Mouse (Mus musculus): Measurements from ENCODE around the gene Gal3st2b.
"Not testable (repeated sequence)": the region's sequence is repeated elsewhere in the genome, so short reads cannot be mapped to it uniquely, and the experiment has no call there.

Gene Gal3st2b

DNA sequence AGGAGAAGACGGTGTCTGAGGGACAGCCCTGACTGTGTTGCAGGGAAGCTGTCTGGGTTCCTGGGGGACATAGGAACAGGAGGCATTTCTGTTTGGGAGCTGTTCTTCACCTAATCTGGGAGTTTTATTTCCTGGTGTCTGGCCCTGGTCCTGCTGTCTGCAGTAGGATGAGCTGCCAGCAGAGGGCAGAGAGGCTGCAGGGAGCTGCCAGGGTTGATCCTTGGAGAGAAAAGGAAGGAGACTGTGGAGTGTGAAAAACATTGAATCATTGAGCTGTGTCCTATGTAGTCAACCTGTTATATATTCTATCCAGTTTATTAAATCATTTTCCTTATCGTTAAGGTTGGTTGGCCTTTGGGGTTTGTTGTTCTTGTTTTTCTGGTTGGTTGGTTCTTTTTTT is 62.8 kb downstream of the Gal3st2b start:
- DNase-seq (ENCODE audit: low spot score in 2 of 2): not testable (repeated sequence)

DNA sequence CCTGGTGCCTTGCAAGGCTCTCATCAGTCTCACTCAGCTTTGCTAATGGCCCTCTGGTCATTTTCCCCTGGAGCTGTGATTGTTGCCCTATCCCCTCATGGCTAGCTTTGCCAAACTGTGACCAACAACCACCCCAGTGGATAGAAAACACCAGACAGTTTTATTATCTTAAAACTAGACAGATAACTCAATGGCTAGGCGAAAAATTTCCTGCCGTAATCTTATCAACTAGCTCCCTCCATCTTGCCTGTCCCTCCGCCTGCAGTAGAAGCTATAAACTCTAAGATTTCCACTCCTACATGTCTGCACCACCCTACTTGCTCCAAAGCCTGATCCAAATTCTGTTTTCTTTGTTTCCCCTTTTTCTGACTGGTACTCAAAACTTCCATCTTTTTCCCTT is 68.1 kb downstream of the Gal3st2b start:
- DNase-seq (ENCODE audit: low spot score in 2 of 2): no peak

DNA sequence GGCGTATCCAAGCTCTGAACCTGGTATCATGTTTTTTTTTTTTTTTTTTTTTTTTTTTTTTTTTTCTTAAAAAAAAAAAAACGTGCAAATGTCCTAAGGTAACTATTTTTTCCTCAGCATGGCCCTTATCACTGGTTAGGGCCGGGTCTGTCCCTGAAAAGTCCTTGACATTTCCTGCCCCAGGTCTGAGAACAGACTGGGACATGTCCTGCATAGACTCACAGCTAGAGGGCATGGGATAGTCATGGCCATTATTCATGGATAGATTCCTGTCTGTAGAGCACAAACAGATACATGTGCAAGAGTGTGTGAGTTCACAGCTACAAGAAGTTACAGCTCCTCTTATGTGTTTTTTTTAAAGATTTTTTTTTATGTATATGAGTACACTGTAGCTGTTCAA is 70.7 kb downstream of the Gal3st2b start:
- DNase-seq (ENCODE audit: low spot score in 2 of 2): no peak

DNA sequence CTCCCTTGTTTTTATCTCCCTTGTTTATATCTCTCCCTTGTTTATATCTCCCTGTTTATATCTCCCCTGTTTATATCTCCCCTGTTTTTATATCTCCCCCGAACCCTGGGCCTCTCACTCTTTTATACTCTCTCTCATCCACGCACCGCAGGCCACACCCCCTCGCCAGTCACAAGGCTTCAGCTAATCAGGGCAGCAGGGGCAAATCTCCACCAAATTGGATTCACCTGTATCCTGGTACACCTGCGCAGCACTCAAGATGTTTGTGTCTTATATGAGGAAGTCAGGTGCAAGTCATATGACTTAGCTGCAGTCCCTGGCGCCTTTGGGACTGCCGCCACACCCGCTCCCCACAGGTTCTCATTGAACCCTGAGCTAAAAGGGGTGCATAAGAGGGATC is 72.1 kb downstream of the Gal3st2b start, which contains the start of gene Gal3st2c:
Gene Gal3st2c, plus strand, starts transcription at position 301 of the 400 bp plus-strand sequence.
- DNase-seq (ENCODE audit: low spot score in 2 of 2): not testable (repeated sequence)

DNA sequence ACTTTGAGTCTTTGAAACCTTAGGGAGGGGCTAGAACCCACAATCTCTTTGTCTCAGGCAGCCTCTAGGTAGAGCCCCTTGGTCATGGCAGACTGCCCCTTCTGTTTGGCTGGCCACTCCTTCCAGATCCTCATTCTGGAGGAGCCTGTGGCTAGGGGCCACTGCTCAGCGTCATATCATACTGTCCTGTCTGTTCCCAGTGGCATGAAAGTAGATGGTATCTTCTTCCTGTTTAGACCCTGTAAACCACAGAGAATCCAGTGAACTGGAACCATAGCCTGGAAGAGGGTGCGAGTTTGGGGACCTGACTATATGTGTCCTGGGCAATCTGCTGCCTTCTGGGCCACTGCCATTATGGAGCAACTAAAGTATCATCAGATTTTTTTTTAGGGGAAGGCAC is 73.0 kb downstream of the Gal3st2b start:
- not testable (repeated sequence) for DNase-seq (ENCODE audit: low spot score in 2 of 2)

DNA sequence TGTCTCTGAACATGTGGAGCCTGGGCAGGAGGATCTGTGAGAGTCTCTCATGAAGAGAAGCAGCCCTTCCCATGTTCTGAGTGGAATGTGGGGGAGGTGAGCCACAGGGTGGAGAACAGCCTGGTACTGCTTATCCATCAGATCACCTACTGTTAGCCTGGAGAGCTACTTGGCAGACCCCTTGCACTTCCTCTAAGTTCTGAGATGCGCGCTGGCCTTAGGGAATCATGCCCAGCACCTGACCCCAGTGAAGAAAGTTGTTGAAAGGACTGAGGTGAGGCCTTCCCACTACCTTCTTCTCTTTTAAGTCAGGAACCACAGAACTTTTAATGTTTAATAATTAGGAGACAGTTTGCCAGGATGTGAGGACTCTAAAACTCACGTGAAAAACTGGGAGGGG is 73.4 kb downstream of the Gal3st2b start:
- not testable (repeated sequence) for DNase-seq (ENCODE audit: low spot score in 2 of 2)

Data from spleen, postnatal 14 days (tissue).